Mouse (Mus musculus): ENCODE measurements around the gene Clec4a1. TPM values are rescaled to one million over a fixed set of nuclear protein-coding genes. Genes with fewer than 3 reads are reported as not detected.

Gene Clec4a1
- polyA plus RNA-seq, 1 experiment from 2014 or later: 1.0 TPM

- no peak overlapping the region for H3K9ac ChIP-seq (replicated peaks; ENCODE audit: low read depth, low read length)
- H3K4me1 ChIP-seq (replicated peaks; ENCODE audit: control insufficient read depth, insufficient read depth, low read length): no peaks in the 10 kb centered on the region
- H3K27ac ChIP-seq (ENCODE audit: low read length): no peak overlapping the region
- no peak overlapping the region for H3K4me2 ChIP-seq (ENCODE audit: low read length)
- no peaks in the 10 kb centered on the region for H3K27me3 ChIP-seq (replicated peaks; ENCODE audit: control insufficient read depth, insufficient read depth, low read length)
- H3K36me3 ChIP-seq (ENCODE audit: control insufficient read depth, insufficient read depth): peaks cover 37% of the 10 kb centered on the region
- ATAC-seq: no peak
- H3K9me3 ChIP-seq (ENCODE audit: control insufficient read depth, low read length): no peaks in the 10 kb centered on the region
- WGBS: 95% methylated on average over 2 of the region's 2 CpGs
- H3K4me3 ChIP-seq (replicated peaks; ENCODE audit: low read length): no peak overlapping the region
These were observed 32.0 kb upstream of the Clec4a1 start for GRCm38 (mm10) chr6:122889599-122889998.

- no peak overlapping the region for H3K9ac ChIP-seq (replicated peaks; ENCODE audit: low read depth, low read length)
- H3K27ac ChIP-seq (ENCODE audit: low read length): no peak overlapping the region
- no peak overlapping the region for H3K4me3 ChIP-seq (replicated peaks; ENCODE audit: low read length)
- no peak overlapping the region for H3K4me2 ChIP-seq (ENCODE audit: low read length)
- ATAC-seq: peak; percentile 66; the same call in 1 of the 2 replicates
- H3K27me3 ChIP-seq (replicated peaks; ENCODE audit: control insufficient read depth, insufficient read depth, low read length): no peaks in the 10 kb centered on the region
- 8% methylated on average over 2 of the region's 2 CpGs for WGBS
- no peaks in the 10 kb centered on the region for H3K9me3 ChIP-seq (ENCODE audit: control insufficient read depth, low read length)
- peaks cover 16% of the 10 kb centered on the region for H3K36me3 ChIP-seq (ENCODE audit: control insufficient read depth, insufficient read depth)
- no peaks in the 10 kb centered on the region for H3K4me1 ChIP-seq (replicated peaks; ENCODE audit: control insufficient read depth, insufficient read depth, low read length)
These were observed 29.1 kb upstream of the Clec4a1 start for GRCm38 (mm10) chr6:122892442-122893049.

- no peaks in the 10 kb centered on the region for H3K9me3 ChIP-seq (ENCODE audit: control insufficient read depth, low read length)
- H3K4me2 ChIP-seq (ENCODE audit: low read length): no peak overlapping the region
- H3K4me1 ChIP-seq (replicated peaks; ENCODE audit: control insufficient read depth, insufficient read depth, low read length): no peaks in the 10 kb centered on the region
- no peaks in the 10 kb centered on the region for H3K27me3 ChIP-seq (replicated peaks; ENCODE audit: control insufficient read depth, insufficient read depth, low read length)
- no peak overlapping the region for H3K27ac ChIP-seq (ENCODE audit: low read length)
- 87% methylated on average over 4 of the region's 4 CpGs for WGBS
- no peak overlapping the region for H3K9ac ChIP-seq (replicated peaks; ENCODE audit: low read depth, low read length)
- no peak for ATAC-seq
- no peak overlapping the region for H3K4me3 ChIP-seq (replicated peaks; ENCODE audit: low read length)
- no peaks in the 10 kb centered on the region for H3K36me3 ChIP-seq (ENCODE audit: control insufficient read depth, insufficient read depth)
These were observed 1.7 kb upstream of the Clec4a1 start for GRCm38 (mm10) chr6:122919922-122920321.

DNA sequence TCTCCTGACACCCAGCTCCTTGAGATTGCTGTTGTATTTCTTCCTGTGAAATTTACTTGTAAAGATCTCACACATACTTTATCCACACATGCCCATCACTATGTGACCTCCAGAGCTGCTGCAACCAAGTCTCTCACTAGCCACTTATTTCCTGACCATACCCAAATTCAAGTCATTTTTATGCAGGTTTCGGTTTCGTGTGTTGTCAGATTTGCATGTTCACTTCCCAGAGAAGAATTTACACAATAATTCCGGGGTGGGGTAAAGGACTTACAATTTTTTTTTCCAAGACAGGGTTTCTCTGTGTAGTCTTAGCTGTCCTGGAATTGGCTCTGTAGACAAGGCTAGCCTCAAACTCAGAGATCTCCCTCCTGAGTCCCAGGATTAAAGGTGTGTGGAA, 13.2 kb downstream of the Clec4a1 start:
- ATAC-seq: no peak
- Histone ChIP-seq H3K27me3 (replicated peaks; ENCODE audit: control insufficient read depth, insufficient read depth, low read length) (no peaks in the 10 kb centered on the region), H3K9ac (replicated peaks; ENCODE audit: low read depth, low read length) (no peak overlapping the region), H3K4me3 (replicated peaks; ENCODE audit: low read length) (no peak overlapping the region), H3K9me3 (ENCODE audit: control insufficient read depth, low read length) (no peaks in the 10 kb centered on the region), H3K36me3 (ENCODE audit: control insufficient read depth, insufficient read depth) (no peaks in the 10 kb centered on the region), H3K4me1 (replicated peaks; ENCODE audit: control insufficient read depth, insufficient read depth, low read length) (no peaks in the 10 kb centered on the region), H3K4me2 (ENCODE audit: low read length) (no peak overlapping the region), H3K27ac (ENCODE audit: low read length) (no peak overlapping the region)
- WGBS: 92% methylated on average over 3 of the region's 3 CpGs

DNA sequence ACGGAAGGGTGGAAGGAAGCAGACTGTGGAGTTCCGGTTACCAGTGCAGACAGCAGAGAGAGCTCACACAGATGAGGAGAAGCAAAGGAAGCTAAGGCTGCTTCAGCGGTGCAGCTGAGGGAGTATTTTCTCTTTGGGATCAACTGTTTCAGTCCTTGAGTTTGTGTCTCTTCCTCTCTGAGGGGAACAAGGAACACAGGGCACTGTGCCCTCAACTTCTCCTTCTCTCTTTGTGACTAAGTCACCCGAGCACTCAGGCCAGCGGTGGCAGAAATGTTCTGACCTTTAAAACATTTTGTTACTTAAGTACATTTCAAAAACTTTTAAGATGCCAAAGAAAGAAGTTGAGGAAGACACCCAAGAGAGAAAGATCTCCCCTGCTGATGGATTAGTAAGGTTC, 18.0 kb downstream of the Clec4a1 start:
- Histone ChIP-seq H3K9me3 (ENCODE audit: control insufficient read depth, low read length) (no peaks in the 10 kb centered on the region), H3K4me3 (replicated peaks; ENCODE audit: low read length) (no peak overlapping the region), H3K9ac (replicated peaks; ENCODE audit: low read depth, low read length) (no peak overlapping the region), H3K27me3 (replicated peaks; ENCODE audit: control insufficient read depth, insufficient read depth, low read length) (no peaks in the 10 kb centered on the region), H3K27ac (ENCODE audit: low read length) (no peak overlapping the region), H3K36me3 (ENCODE audit: control insufficient read depth, insufficient read depth) (no peaks in the 10 kb centered on the region), H3K4me1 (replicated peaks; ENCODE audit: control insufficient read depth, insufficient read depth, low read length) (no peaks in the 10 kb centered on the region), H3K4me2 (ENCODE audit: low read length) (no peak overlapping the region)
- WGBS: 87% methylated on average over 5 of the region's 5 CpGs
- ATAC-seq: no peak

DNA sequence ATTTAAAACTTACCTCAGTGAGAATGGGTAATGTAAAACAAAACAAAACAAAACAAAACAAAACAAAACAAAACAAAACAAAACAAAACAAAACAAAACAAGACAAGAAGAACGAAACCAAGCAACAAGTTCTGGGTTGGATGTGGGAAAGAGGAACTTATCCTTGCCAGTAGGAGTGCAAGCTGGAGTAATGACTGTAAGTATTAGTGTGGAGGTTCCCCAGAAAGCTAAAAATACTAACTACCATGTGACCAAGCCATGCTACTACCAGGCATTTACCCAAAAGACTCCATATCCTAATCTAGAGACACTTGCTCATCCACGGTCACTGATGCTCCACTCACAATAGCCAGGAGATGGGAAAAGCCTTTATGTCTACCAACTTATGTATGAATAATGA, 25.1 kb downstream of the Clec4a1 start:
- ATAC-seq: no peak
- Histone ChIP-seq H3K9ac (replicated peaks; ENCODE audit: low read depth, low read length) (no peak overlapping the region), H3K4me3 (replicated peaks; ENCODE audit: low read length) (no peak overlapping the region), H3K36me3 (ENCODE audit: control insufficient read depth, insufficient read depth) (no peaks in the 10 kb centered on the region), H3K4me1 (replicated peaks; ENCODE audit: control insufficient read depth, insufficient read depth, low read length) (no peaks in the 10 kb centered on the region), H3K27ac (ENCODE audit: low read length) (no peak overlapping the region), H3K27me3 (replicated peaks; ENCODE audit: control insufficient read depth, insufficient read depth, low read length) (no peaks in the 10 kb centered on the region), H3K4me2 (ENCODE audit: low read length) (no peak overlapping the region), H3K9me3 (ENCODE audit: control insufficient read depth, low read length) (peaks cover 6% of the 10 kb centered on the region; the same call in 1 of the 2 replicates)
- 78% methylated on average over 2 of the region's 2 CpGs for WGBS

DNA sequence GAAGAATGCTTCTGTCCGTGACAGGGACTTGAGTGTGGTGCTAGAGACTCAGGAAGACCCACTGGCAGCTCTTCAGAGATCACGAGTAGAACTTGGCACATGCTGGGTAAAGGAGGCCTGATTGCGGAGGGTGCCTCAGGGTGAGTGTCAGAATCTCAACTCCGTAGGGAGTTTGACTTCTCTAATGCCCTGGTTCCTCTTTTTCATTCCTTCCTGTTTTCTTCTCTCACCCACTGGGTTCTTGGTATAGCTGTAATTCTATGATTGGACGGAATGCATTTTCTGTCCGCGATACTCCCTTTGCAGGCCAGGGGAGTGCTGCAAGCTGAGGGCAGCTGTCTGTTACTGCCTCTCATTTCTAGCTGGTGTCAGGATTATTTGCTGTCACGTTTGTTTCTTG, 30.8 kb downstream of the Clec4a1 start, which contains the start of gene Clec4a3:
TSS of gene Clec4a3 (plus strand) at position 115 of the 400 bp plus-strand sequence.
- no peak for ATAC-seq

GRCm38 (mm10) chr6:122964562-122964961, 42.9 kb downstream of the Clec4a1 start:
- Histone ChIP-seq H3K27ac (ENCODE audit: low read length) (no peak overlapping the region), H3K36me3 (ENCODE audit: control insufficient read depth, insufficient read depth) (no peaks in the 10 kb centered on the region), H3K9ac (replicated peaks; ENCODE audit: low read depth, low read length) (no peak overlapping the region), H3K4me3 (replicated peaks; ENCODE audit: low read length) (no peak overlapping the region), H3K4me1 (replicated peaks; ENCODE audit: control insufficient read depth, insufficient read depth, low read length) (no peaks in the 10 kb centered on the region), H3K4me2 (ENCODE audit: low read length) (no peak overlapping the region), H3K9me3 (ENCODE audit: control insufficient read depth, low read length) (no peaks in the 10 kb centered on the region), H3K27me3 (replicated peaks; ENCODE audit: control insufficient read depth, insufficient read depth, low read length) (no peaks in the 10 kb centered on the region)
- ATAC-seq: no peak
- WGBS: 80% methylated on average over 2 of the region's 2 CpGs

More for the DNA sequence above, 30.8 kb downstream of the Clec4a1 start, which contains the start of gene Clec4a3:
- Histone ChIP-seq H3K4me1 (replicated peaks; ENCODE audit: control insufficient read depth, insufficient read depth, low read length) (no peaks in the 10 kb centered on the region), H3K9me3 (ENCODE audit: control insufficient read depth, low read length) (peaks cover 6% of the 10 kb centered on the region; the same call in 1 of the 2 replicates), H3K9ac (replicated peaks; ENCODE audit: low read depth, low read length) (no peak within 1 kb of the TSS), H3K36me3 (ENCODE audit: control insufficient read depth, insufficient read depth) (no peaks in the 10 kb centered on the region), H3K4me2 (ENCODE audit: low read length) (no peak within 1 kb of the TSS), H3K27ac (ENCODE audit: low read length) (no peak within 1 kb of the TSS), H3K4me3 (replicated peaks; ENCODE audit: low read length) (no peak within 1 kb of the TSS), H3K27me3 (replicated peaks; ENCODE audit: control insufficient read depth, insufficient read depth, low read length) (no peaks in the 10 kb centered on the region)
- WGBS: 85% methylated on average over 8 of the region's 8 CpGs

- no peak overlapping the region for H3K9ac ChIP-seq (replicated peaks; ENCODE audit: low read depth, low read length)
- no peaks in the 10 kb centered on the region for H3K4me1 ChIP-seq (replicated peaks; ENCODE audit: control insufficient read depth, insufficient read depth, low read length)
- no peak overlapping the region for H3K4me2 ChIP-seq (ENCODE audit: low read length)
- H3K27ac ChIP-seq (ENCODE audit: low read length): no peak overlapping the region
- no peak for ATAC-seq
- no peaks in the 10 kb centered on the region for H3K27me3 ChIP-seq (replicated peaks; ENCODE audit: control insufficient read depth, insufficient read depth, low read length)
- no peak overlapping the region for H3K4me3 ChIP-seq (replicated peaks; ENCODE audit: low read length)
- no peaks in the 10 kb centered on the region for H3K9me3 ChIP-seq (ENCODE audit: control insufficient read depth, low read length)
- no peaks in the 10 kb centered on the region for H3K36me3 ChIP-seq (ENCODE audit: control insufficient read depth, insufficient read depth)
- WGBS: 92% methylated on average over 2 of the region's 2 CpGs
These were observed 47.4 kb downstream of the Clec4a1 start for GRCm38 (mm10) chr6:122969048-122969447.
